Mouse (Mus musculus): ENCODE data around the gene Pnldc1. TPM values are rescaled to one million over a fixed set of nuclear protein-coding genes. Genes with fewer than 3 reads are reported as not detected.

Gene Pnldc1
- polyA plus RNA-seq, 1 experiment = 1.8 TPM

GRCm38 (mm10) chr17:12865407-12865806 is 44.6 kb downstream of the Pnldc1 start:
- Histone ChIP-seq H3K4me1 (replicated peaks; ENCODE audit: control insufficient read depth, insufficient read depth, low read length) (no peaks in the 10 kb centered on the region), H3K4me3 (ENCODE audit: control insufficient read depth, insufficient read depth, low read length) (no peak overlapping the region), H3K27me3 (ENCODE audit: control insufficient read depth, insufficient read depth, low read length) (no peaks in the 10 kb centered on the region), H3K27ac (ENCODE audit: control insufficient read depth, insufficient read depth, low read length) (no peak overlapping the region), H3K36me3 (ENCODE audit: control insufficient read depth, insufficient read depth, low read length) (no peaks in the 10 kb centered on the region)
- no peak for DNase-seq
- no peak for TF ChIP-seq CTCF (IDR thresholded peaks at IDR 0.05; ENCODE audit: borderline replicate concordance, control insufficient read depth, extremely low read depth, insufficient read depth, low read length, poor library complexity)
- no peak for TF ChIP-seq POLR2A (IDR thresholded peaks at IDR 0.05; ENCODE audit: control insufficient read depth, extremely low read depth, insufficient read depth, low read length, poor library complexity)
- WGBS = 93% methylated on average over 3 of the region's 3 CpGs

DNA sequence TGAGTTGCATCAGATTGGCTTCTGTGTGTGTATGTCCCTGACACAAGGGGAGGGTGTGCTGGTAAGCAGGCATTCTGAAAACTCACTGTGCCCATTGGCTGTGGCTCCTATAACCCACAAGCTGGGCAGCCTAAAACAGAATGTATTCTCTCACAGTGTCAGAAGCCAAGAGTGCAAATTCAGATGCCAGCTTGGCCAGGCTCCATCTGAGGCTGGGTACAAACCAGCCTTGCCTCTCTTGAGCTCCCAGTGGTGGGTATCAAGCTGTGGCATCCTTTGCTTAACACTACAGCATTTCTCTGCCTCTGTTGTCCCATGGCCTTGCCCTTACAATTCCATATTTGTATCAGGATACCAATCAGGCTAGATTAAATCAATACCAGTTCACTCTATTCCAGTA is 45.9 kb downstream of the Pnldc1 start:
- no peaks in the 10 kb centered on the region for H3K4me1 ChIP-seq (replicated peaks; ENCODE audit: control insufficient read depth, insufficient read depth, low read length)
- no peak overlapping the region for H3K4me3 ChIP-seq (ENCODE audit: control insufficient read depth, insufficient read depth, low read length)
- no peak overlapping the region for H3K27ac ChIP-seq (ENCODE audit: control insufficient read depth, insufficient read depth, low read length)
- DNase-seq = no peak
- no peak for TF ChIP-seq CTCF (IDR thresholded peaks at IDR 0.05; ENCODE audit: borderline replicate concordance, control insufficient read depth, extremely low read depth, insufficient read depth, low read length, poor library complexity)
- TF ChIP-seq POLR2A (IDR thresholded peaks at IDR 0.05; ENCODE audit: control insufficient read depth, extremely low read depth, insufficient read depth, low read length, poor library complexity) = no peak
- H3K36me3 ChIP-seq (ENCODE audit: control insufficient read depth, insufficient read depth, low read length) = no peaks in the 10 kb centered on the region
- H3K27me3 ChIP-seq (ENCODE audit: control insufficient read depth, insufficient read depth, low read length) = no peaks in the 10 kb centered on the region

DNA sequence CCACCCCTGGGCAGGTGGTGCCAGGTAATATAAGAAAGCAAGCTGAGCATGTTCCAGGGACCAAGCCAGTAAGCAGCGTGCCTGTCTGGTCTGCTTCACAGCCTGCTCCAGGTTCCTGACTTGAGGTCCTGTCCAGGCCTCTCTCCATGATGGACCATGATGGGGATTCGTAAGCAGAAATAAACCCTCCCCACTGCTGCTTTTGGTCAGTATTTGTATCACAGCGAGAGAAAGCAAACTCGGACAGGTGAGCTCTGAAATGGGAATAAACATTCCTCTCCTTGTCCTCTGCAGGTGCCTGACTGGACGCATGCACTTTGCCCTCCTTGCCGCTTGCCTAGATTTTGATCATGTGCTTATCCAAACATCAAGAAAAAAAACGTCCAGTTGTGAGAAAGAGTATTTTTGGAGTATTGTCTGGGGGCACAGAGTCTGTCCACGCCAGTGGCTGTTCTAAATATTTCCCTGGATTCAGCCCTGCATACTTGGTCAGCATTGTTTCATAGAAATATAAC is 51.0 kb downstream of the Pnldc1 start:
- no peak for DNase-seq
- H3K27me3 ChIP-seq (ENCODE audit: control insufficient read depth, insufficient read depth, low read length) = no peaks in the 10 kb centered on the region
- no peak overlapping the region for H3K4me3 ChIP-seq (ENCODE audit: control insufficient read depth, insufficient read depth, low read length)
- peaks cover 2% of the 10 kb centered on the region; the same call in 1 of the 2 replicates for H3K4me1 ChIP-seq (replicated peaks; ENCODE audit: control insufficient read depth, insufficient read depth, low read length)
- no peak overlapping the region for H3K27ac ChIP-seq (ENCODE audit: control insufficient read depth, insufficient read depth, low read length)
- no peak for TF ChIP-seq CTCF (IDR thresholded peaks at IDR 0.05; ENCODE audit: borderline replicate concordance, control insufficient read depth, extremely low read depth, insufficient read depth, low read length, poor library complexity)
- TF ChIP-seq POLR2A (IDR thresholded peaks at IDR 0.05; ENCODE audit: control insufficient read depth, extremely low read depth, insufficient read depth, low read length, poor library complexity) = no peak
- 93% methylated on average over 8 of the region's 8 CpGs for WGBS
- H3K36me3 ChIP-seq (ENCODE audit: control insufficient read depth, insufficient read depth, low read length) = no peaks in the 10 kb centered on the region

- 20% methylated on average over 4 of the region's 4 CpGs for WGBS
- Histone ChIP-seq H3K27me3 (ENCODE audit: control insufficient read depth, insufficient read depth, low read length) (no peaks in the 10 kb centered on the region), H3K4me1 (replicated peaks; ENCODE audit: control insufficient read depth, insufficient read depth, low read length) (peaks cover 2% of the 10 kb centered on the region; the same call in 1 of the 2 replicates), H3K36me3 (ENCODE audit: control insufficient read depth, insufficient read depth, low read length) (no peaks in the 10 kb centered on the region), H3K4me3 (ENCODE audit: control insufficient read depth, insufficient read depth, low read length) (no peak overlapping the region), H3K27ac (ENCODE audit: control insufficient read depth, insufficient read depth, low read length) (peak overlapping the region; percentile 19; the same call in 1 of the 2 replicates)
- peak; percentile 40 for DNase-seq
- TF ChIP-seq POLR2A (IDR thresholded peaks at IDR 0.05; ENCODE audit: control insufficient read depth, extremely low read depth, insufficient read depth, low read length, poor library complexity) = no peak
- no peak for TF ChIP-seq CTCF (IDR thresholded peaks at IDR 0.05; ENCODE audit: borderline replicate concordance, control insufficient read depth, extremely low read depth, insufficient read depth, low read length, poor library complexity)
These were observed 52.0 kb downstream of the Pnldc1 start for GRCm38 (mm10) chr17:12858072-12858471.

GRCm38 (mm10) chr17:12857395-12857794 is 52.6 kb downstream of the Pnldc1 start:
- H3K36me3 ChIP-seq (ENCODE audit: control insufficient read depth, insufficient read depth, low read length) = no peaks in the 10 kb centered on the region
- TF ChIP-seq POLR2A (IDR thresholded peaks at IDR 0.05; ENCODE audit: control insufficient read depth, extremely low read depth, insufficient read depth, low read length, poor library complexity) (no peak), CTCF (IDR thresholded peaks at IDR 0.05; ENCODE audit: borderline replicate concordance, control insufficient read depth, extremely low read depth, insufficient read depth, low read length, poor library complexity) (no peak)
- no peak for DNase-seq
- H3K27me3 ChIP-seq (ENCODE audit: control insufficient read depth, insufficient read depth, low read length) = no peaks in the 10 kb centered on the region
- 29% methylated on average over 3 of the region's 3 CpGs for WGBS
- H3K4me3 ChIP-seq (ENCODE audit: control insufficient read depth, insufficient read depth, low read length) = no peak overlapping the region
- H3K4me1 ChIP-seq (replicated peaks; ENCODE audit: control insufficient read depth, insufficient read depth, low read length) = peaks cover 2% of the 10 kb centered on the region; the same call in 1 of the 2 replicates
- H3K27ac ChIP-seq (ENCODE audit: control insufficient read depth, insufficient read depth, low read length) = no peak overlapping the region

- H3K4me3 ChIP-seq (ENCODE audit: control insufficient read depth, insufficient read depth, low read length) = no peak overlapping the region
- no peak for DNase-seq
- no peaks in the 10 kb centered on the region for H3K36me3 ChIP-seq (ENCODE audit: control insufficient read depth, insufficient read depth, low read length)
- WGBS = 98% methylated on average over 11 of the region's 11 CpGs
- no peak overlapping the region for H3K27ac ChIP-seq (ENCODE audit: control insufficient read depth, insufficient read depth, low read length)
- H3K4me1 ChIP-seq (replicated peaks; ENCODE audit: control insufficient read depth, insufficient read depth, low read length) = peaks cover 2% of the 10 kb centered on the region; the same call in 1 of the 2 replicates
- H3K27me3 ChIP-seq (ENCODE audit: control insufficient read depth, insufficient read depth, low read length) = no peaks in the 10 kb centered on the region
- no peak for TF ChIP-seq CTCF (IDR thresholded peaks at IDR 0.05; ENCODE audit: borderline replicate concordance, control insufficient read depth, extremely low read depth, insufficient read depth, low read length, poor library complexity)
- no peak for TF ChIP-seq POLR2A (IDR thresholded peaks at IDR 0.05; ENCODE audit: control insufficient read depth, extremely low read depth, insufficient read depth, low read length, poor library complexity)
These were observed 55.6 kb downstream of the Pnldc1 start for GRCm38 (mm10) chr17:12854386-12854785.

DNA sequence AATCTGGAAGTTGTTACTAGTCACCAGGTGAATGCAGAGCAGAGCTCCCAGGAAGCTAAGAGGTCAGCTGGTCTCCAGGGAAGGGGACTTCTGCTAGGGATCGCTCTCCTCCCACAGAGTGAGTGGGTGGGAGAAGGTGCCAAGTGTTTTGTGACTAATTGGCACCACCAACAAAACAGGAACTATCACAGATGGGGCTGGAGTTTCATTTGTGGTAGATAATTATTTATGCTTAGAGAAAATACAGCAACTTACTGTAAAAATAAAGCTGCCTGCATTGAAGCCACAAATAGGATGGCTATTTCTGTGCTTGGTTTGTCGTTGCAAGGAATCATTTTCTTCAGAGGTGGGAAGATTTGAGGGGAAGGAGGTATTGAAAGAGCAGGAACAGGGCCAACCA is 56.2 kb downstream of the Pnldc1 start:
- Histone ChIP-seq H3K4me3 (ENCODE audit: control insufficient read depth, insufficient read depth, low read length) (no peak overlapping the region), H3K27ac (ENCODE audit: control insufficient read depth, insufficient read depth, low read length) (no peak overlapping the region), H3K27me3 (ENCODE audit: control insufficient read depth, insufficient read depth, low read length) (no peaks in the 10 kb centered on the region), H3K4me1 (replicated peaks; ENCODE audit: control insufficient read depth, insufficient read depth, low read length) (peaks cover 2% of the 10 kb centered on the region; the same call in 1 of the 2 replicates), H3K36me3 (ENCODE audit: control insufficient read depth, insufficient read depth, low read length) (no peaks in the 10 kb centered on the region)
- 44% methylated on average over 2 of the region's 2 CpGs for WGBS
- no peak for DNase-seq
- no peak for TF ChIP-seq CTCF (IDR thresholded peaks at IDR 0.05; ENCODE audit: borderline replicate concordance, control insufficient read depth, extremely low read depth, insufficient read depth, low read length, poor library complexity)
